Mouse (Mus musculus) left cerebral cortex, postnatal 10 days (tissue): ENCODE measurements around the gene Olfr1220. TPM values are rescaled to one million over a fixed set of nuclear protein-coding genes. Genes with fewer than 3 reads are reported as not detected.

Experiments used
- DNase-seq, 2 experiments: peaks; one replicate each; pipeline ENCODE4 v3.0.0; 2021 to 2022; ENCODE audit warnings: low spot score in 2 of 2, mixed read lengths in 1 of 2; ENCODE audit errors: extremely low spot score in 1 of 2
- intact Hi-C: fragments of 180-260 bp; cut with DNase I; formaldehyde crosslinking; loops from one replicate; pipeline ENCODE4 v1.15.1; 2025
- total RNA-seq, 2 experiments: library from RNA; stranded (reverse); gene quantifications; 2 replicates each; pipeline ENCODE4 v1.2.3; 2021

Olfr1220 gene
- total RNA-seq = not detected

GRCm38 (mm10) chr2:89106735-89107134, at the start of gene Olfr1220:
TSS of gene Olfr1220 (minus strand) at chr2:89106835.
- no peak for DNase-seq
- intact Hi-C loops = no loop called here

- intact Hi-C loops = no loop called here
- DNase-seq = no peak
These were observed 44.8 kb upstream of the Olfr1220 start, which contains the start of gene Olfr1223 for GRCm38 (mm10) chr2:89151460-89151859. TSS of gene Olfr1223 (minus strand) at chr2:89151560.

DNA sequence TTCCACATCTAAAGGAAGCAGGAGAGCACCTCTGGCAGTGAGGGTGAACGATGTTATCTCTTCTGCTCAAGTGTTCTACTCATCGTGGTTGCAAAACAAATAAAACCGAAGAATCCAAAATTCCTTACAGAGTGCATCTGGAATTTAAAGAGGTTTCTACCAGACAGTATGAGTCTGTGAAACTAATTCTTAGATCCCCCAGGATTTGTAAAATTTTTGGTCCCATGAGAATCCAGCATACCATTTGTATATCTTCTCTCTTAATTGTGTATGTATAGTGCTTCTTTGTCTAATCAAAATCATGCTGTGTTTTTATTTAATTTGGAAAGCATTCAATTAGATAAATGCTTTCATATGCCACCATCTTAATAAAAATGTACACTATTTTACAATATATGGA, 26.3 kb upstream of the Olfr1220 start, which contains the start of gene Olfr1222:
TSS of gene Olfr1222 (minus strand) at position 101 of the 400 bp plus-strand sequence.
- intact Hi-C loops = no loop called here
- DNase-seq = no peak

- intact Hi-C loops = no loop called here
These were observed 10.5 kb upstream of the Olfr1220 start, which contains the start of gene Olfr1221 for GRCm38 (mm10) chr2:89117183-89117582. TSS of gene Olfr1221 (minus strand) at chr2:89117283.

GRCm38 (mm10) chr2:89105651-89106050, 984 bp downstream of the Olfr1220 start:
- DNase-seq = no peak
- intact Hi-C loops = no loop called here

More at GRCm38 (mm10) chr2:89117183-89117582, 10.5 kb upstream of the Olfr1220 start, which contains the start of gene Olfr1221:
- no peak for DNase-seq

- intact Hi-C loops = no loop called here
- DNase-seq = no peak
These were observed 12.8 kb downstream of the Olfr1220 start for GRCm38 (mm10) chr2:89093848-89094247.

DNA sequence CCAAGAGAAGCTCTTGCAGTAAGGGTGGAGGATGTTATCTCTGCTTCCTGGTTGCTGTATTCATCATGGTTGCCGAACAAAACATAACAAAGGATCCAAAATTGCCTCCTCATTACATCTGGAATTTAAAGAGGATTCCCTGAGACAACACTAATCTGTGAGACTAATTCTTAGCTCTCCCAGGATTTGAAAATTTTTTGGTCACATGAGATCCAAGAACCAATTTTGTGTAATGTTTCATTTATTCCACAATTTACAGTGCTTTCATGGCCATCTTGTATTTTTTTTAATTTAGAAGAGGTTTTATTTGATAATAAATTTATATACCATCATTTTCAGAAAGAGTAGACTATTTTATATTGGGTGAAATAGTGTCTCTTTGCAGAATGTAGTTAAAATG, 23.2 kb downstream of the Olfr1220 start, which contains the start of gene Olfr1219:
TSS of gene Olfr1219 (minus strand) at position 101 of the 400 bp plus-strand sequence.
- intact Hi-C loops = no loop called here
- no peak for DNase-seq

GRCm38 (mm10) chr2:89081487-89081886, 25.1 kb downstream of the Olfr1220 start:
- intact Hi-C loops = no loop called here

GRCm38 (mm10) chr2:89061087-89061486, 45.5 kb downstream of the Olfr1220 start, which contains the start of gene Olfr1218:
TSS of gene Olfr1218 (minus strand) at chr2:89061187.
- no peak for DNase-seq
- intact Hi-C loops = no loop called here

More at GRCm38 (mm10) chr2:89081487-89081886, 25.1 kb downstream of the Olfr1220 start:
- DNase-seq = no peak

Other genes starting within 250 kb of the Olfr1220 start
- not detected for gene Olfr1206, start 243.6 kb downstream of the Olfr1220 start, total RNA-seq
- gene Olfr1208, start 204.5 kb downstream of the Olfr1220 start, total RNA-seq = not detected
- not detected for gene Olfr1209, start 191.7 kb downstream of the Olfr1220 start, total RNA-seq
- gene Olfr1211, start 168.7 kb downstream of the Olfr1220 start, total RNA-seq = not detected
- not detected for gene Olfr1212, start 152.9 kb downstream of the Olfr1220 start, total RNA-seq
- gene Gm13762, start 126.6 kb downstream of the Olfr1220 start, total RNA-seq = not detected
- gene Olfr1214, start 114.2 kb downstream of the Olfr1220 start, total RNA-seq = not detected
- gene Olfr1215, start 99.9 kb downstream of the Olfr1220 start, total RNA-seq = not detected
- not detected for gene Olfr1216, start 88.5 kb downstream of the Olfr1220 start, total RNA-seq
- gene Olfr1217, start 74.8 kb downstream of the Olfr1220 start, total RNA-seq = not detected
- gene Olfr1218, start 45.6 kb downstream of the Olfr1220 start, total RNA-seq = not detected
- not detected for gene Olfr1219, start 23.3 kb downstream of the Olfr1220 start, total RNA-seq
- gene Olfr1221, start 10.4 kb upstream of the Olfr1220 start, total RNA-seq = not detected
- not detected for gene Olfr1222, start 26.2 kb upstream of the Olfr1220 start, total RNA-seq
- gene Olfr1223, start 44.7 kb upstream of the Olfr1220 start, total RNA-seq = not detected
- not detected for gene Olfr1224-ps1, start 57.3 kb upstream of the Olfr1220 start, total RNA-seq
- not detected for gene Olfr1225, start 67.8 kb upstream of the Olfr1220 start, total RNA-seq
- gene Olfr1226, start 93.2 kb upstream of the Olfr1220 start, total RNA-seq = not detected
- not detected for gene Olfr1228, start 147.2 kb upstream of the Olfr1220 start, total RNA-seq
- not detected for gene Olfr1229, start 181.2 kb upstream of the Olfr1220 start, total RNA-seq
- not detected for gene Olfr1230, start 190.4 kb upstream of the Olfr1220 start, total RNA-seq
- not detected for gene Olfr1231, start 200.2 kb upstream of the Olfr1220 start, total RNA-seq
- not detected for gene Olfr1232, start 222.8 kb upstream of the Olfr1220 start, total RNA-seq
- not detected for gene Olfr1233, start 235.6 kb upstream of the Olfr1220 start, total RNA-seq